Mouse (Mus musculus) layer of hippocampus, adult 8-10 months (tissue): ENCODE measurements at regions not wholly inside any gene's neighbourhood (a gene's known extent, or its start where the extent isn't known, plus 50 kb on each side); places are given as distances from the start of the nearest gene placed in this dataset.

Source experiments
- DNase-seq, 2 experiments: peaks; one replicate each; pipeline ENCODE4 v3.0.0; 2022; ENCODE audit warnings: low spot score in 2 of 2

DNA sequence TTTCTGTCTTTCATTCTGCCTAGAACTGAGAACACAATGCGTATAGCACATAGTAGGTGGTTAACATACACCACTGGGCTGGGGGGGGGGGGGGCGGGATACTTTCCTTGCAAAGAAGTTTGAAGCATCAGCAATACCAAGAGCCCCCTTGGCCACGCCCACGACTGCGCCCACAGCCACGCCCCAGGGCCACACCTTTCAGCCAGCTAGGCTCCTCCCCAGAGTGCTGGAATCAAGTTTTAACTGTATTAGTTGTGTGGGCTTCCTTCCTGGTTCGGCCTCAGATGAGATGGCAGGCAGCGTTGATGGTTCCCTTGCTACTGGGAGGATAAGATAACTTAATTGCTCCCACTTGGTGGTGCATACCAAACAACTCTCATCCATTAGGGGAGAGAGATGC is 278.1 kb upstream of the Kcnab2 start:
- DNase-seq, result no peak

DNA sequence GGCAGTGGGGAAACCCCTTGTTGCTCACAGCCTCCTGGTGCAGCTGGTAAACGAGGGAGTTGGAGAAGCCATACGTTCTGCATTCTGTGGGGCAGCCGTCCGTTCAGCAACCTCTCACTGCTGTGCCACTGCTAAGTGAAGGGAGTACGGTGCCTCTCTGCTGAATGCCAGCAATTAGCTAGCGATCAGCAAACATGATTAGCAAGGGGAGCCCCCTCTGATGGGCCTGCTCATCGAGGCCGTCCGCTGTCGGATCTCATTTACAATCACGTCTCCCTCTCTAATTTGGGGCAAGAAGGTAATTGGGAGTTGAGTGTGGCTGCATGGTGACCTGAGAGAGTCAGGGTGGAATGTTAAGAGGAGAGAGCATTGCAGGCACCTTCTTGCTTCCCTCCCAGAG is 266.7 kb upstream of the Kcnab2 start:
- no peak for DNase-seq

DNA sequence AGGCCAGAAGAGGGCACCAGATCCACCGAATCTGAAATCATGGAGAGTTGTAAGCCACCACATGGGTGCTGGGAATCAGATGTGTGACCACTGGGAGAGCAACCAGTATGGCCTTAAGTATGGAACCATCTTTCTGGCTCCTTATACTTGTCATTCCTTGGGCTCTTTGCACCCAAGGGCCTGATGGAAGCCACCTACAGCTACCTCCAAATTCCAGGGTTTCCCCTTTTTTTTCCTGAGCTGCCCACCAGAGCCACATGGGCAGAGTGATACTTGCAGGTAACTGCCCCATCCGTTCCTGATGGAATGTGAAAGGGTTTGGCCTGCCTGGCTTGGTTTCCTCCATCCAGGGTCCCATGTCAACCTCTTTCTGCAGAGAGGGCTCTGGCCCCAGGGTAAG is 255.3 kb upstream of the Kcnab2 start:
- DNase-seq, result no peak

DNA sequence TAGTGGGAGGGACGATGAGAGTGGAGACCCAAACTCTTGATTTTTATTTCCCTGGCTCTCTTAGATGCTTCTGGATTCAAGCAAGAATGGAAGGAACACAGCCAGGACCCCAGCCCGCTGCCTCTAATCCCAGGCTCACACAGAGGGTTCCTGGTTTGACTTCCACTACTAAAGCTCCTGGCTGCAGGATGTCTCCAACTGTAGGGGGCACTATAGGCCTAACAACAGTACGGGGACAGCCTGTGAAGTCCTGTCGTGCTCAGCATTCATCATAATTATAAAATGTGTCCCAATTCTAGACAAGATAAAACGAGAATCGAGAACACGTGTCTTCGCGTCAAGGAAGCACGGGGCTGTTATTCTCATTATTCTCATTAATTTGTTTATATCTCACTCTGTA is 254.3 kb upstream of the Kcnab2 start:
- peak; percentile 51 to 74 for DNase-seq

DNA sequence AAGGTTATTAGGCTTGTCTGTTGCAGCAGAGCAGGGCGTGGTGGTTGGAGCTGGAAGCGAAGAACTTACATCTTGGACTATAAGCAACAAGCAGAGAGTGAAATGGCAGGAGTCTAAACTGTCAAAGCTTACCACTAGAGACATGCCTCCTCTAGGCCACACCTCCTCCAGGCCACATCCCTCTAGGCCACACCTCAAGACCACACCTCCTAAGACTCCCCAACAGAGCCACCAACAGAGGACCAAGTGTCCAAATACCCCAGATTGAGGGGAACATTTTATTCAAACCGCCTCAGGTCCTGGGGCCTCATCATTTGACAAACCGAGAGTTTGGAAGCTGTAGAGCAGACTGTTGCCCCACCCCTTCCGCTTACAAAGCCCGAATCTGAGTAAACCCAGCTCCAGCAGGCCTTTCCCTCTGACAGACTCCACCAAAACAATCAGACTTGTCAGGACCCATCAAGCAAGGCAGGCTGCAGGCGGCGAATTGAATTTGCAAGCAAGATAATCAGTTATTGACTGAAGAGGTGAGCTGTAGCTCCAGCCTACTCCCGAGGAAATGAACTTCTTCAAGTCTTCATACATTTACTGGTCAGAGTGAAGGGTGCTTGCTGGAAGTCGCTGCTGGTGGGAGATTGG is 253.5 kb upstream of the Kcnab2 start:
- DNase-seq, result no peak

DNA sequence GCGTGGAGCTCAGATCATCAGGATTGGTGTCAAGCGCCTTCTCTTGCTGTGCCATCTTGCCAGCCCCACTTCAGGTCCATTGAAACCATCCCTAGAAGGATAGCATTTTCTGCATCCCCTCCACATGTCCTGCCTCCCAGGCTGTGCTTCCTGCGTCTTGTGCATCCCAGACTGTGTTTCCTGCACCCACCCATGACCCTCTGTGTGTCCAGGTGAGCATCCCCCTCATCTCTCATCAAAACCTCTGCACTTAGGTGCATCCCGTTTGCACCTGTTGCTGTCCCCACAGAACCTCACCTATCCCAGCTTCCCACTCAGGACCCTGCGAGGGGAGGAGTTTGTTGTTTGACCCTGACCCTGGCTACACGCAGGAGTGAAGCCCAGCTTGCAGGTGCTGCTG is 251.8 kb upstream of the Kcnab2 start:
- DNase-seq, result no peak

DNA sequence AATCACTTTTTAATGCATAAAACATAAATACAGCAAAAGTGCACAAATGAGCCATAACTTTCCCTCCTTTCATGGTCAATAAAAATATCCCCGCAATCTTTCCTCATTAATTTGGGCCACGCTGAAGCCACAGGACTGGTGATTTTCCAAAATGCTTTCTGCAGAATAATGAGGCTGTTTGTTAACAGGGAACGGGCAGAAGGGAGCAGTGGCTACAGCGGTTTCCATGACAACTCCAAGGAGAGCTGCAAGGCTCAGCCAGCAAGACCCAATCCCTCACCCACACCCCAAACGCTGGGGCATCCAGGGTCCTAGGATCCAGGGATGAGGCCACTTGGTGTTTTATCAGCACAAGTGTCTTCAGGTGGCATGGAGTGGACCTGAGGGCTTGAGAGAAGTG is 248.2 kb upstream of the Kcnab2 start:
- DNase-seq, result peak in 1 of 2 experiments; percentile 22

DNA sequence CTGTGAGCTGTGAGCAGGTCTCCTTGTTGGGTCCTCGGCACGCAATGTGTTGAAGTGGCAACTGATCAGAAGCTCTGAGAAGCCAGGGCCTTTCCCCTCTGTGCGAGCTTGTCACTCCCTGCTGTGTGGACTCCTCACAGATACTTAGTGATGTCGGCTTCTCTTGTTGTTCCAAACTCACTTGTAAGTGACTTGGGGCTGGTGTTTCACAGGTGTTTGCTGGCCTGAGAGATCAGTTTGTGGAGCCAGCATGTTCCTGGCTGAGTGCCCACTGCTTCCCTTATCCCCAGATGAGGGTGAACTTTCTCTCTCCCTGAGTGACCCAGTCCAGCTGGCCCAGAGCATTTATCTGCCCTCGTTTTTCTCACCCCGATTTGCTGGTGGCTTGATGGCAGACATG is 247.8 kb upstream of the Kcnab2 start:
- peak in 1 of 2 experiments; percentile 7 for DNase-seq

DNA sequence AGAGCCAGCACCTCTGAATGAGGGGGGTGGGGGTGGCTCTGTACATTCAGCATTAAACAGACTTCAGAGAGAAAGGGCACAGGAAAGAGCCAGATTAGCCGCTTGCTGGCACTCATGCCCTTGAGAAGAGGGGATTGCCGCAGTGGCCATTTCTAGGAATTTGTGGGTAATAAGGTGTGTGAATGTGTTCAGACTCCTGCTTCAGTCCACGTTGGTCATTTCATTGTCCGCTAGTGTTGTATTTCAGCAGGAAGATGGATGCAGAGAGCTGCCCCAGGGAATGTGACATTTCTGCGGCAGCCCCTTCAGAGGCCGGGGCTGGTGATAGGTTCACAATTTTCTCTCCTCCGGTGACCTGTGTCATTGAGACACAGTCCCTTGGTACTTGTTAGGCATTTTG is 247.1 kb upstream of the Kcnab2 start:
- DNase-seq, result no peak

DNA sequence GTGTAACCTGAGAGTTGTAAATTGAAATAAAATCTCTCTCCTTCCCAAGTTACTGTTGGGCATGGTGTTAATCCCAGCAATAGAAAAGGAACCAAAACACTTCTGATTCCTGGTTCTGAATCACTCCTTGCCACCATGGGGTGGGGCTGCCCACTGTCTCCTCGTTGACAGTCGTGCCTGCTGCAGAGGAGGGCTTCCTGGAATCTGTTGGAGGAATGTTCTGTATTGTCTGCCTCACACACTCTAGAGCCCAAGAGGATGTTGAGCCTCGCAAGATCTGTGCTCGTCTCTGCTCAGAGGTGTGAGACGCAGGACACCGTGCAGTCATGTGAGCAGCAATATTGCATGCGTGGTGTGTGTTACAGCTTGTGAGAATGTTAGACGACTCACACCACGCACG is 246.4 kb upstream of the Kcnab2 start:
- DNase-seq, result no peak

DNA sequence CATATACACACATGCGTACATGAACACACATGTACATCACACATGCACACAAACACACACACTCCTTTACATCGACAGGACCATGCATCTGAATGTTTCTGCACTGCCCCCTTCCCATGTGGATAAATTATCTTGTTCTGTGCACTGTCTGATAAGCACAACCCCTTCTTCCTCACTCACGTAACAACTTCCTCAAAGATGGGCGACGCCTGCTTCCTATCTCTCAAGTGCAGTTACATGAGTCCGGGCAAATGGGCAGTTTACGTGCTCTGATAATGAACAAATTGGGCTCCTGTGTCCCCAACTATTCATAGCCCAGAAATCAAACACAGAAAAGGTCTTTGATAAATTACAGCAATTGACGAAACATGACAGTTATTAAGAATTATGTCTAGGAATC is 242.9 kb upstream of the Kcnab2 start:
- DNase-seq, result no peak

DNA sequence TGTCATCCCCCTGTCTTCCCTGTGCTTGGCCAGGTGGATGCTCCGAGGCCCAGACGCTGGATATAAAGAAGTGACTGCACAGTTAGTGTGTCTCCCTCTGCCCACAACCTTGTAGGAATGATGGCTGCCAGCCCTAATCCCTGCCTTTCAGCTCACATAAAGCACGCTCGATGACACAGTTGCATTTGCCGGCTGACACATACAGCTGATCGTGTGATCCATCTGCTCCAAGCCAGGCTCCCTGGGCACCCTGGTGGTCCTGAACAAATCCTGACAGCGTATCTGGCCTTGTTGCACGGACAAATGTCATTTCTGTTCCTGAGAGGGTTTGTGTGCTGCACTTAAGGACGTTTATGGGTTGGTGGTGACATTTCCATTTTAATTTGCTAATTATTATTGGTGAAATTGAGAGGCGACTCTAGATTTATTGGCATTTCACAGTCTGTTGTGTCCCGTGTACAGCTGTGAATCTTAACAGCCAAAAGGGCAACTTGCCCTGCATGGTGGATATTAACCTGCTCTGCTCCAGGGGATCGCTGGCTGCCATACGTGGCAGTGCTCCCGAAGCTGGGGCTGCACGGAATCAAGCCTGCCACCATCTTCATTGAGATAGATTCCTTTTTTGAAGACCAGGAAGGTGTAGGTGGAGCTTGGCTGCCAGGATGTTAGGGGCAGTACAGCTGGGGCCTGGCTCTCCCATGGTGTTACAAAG is 241.9 kb upstream of the Kcnab2 start:
- no peak for DNase-seq

DNA sequence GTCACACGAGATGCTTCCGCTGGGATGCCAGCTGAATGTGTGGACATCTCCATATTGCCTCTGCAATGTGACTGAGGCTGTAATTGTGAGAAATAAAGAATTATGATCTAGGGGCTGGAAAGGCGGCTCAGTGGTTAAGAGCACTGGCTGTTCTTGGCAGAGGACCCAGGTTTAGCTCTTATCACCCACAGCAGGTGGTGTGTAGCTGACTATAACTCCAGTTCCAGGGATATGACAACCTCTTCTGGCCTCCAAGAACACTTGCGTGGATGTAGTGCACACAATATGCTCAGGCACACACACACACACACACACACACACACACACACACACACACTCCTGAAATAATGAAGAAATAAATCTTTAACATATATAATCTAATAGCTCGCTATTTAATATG is 232.7 kb upstream of the Kcnab2 start:
- DNase-seq, result no peak

DNA sequence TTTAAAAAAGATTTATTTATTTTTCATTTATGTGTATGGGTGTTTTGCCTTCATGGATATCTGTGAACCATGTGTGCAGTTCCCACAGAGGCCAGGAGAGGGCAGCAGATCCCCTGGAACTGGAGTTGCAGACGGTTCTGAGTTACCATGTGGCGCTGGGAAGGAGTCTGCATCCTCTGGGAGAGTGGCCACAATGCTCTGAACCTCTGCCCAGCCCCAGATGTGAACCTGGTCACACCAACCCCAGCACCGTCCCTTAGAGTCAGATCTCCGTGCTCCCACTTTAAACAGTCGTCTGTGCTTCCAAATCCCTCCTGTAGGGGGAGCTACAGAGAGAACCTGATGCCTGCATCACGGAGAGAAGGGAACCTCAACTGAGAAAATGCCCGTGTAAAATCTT is 222.5 kb upstream of the Kcnab2 start:
- no peak for DNase-seq

DNA sequence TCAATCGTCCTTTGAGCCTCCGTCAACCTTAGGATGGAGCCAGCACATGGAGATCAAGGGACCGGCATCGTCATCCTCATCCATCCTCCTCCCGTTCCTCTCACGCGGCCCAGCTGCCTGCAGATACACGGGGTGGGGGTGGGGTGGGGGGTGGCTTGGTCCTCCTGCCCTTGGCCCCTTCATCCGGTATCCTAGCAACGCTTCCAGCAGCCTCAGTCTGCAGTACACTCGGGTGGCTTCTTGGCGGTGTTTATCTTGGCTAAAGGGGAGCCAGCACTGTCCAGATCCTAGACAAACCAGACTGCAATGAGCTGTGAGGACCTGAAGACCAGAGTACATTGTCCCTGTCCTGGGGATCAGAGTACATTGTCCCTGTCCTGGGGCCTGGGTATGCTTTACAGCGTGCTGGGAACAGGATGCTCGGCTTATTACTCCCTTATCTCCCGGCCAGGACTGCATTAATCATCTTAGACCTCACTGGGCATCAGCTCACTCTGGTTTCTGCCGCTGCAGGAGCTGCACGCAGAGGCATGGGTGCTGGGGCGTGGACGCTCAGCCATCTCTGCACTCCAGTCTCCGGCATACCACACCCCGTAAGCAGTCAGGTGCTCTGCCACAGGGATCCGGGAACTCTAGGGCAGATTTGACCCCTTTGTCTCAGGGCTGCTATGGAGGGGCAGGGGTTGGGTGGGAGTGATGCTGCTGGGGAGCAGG is 219.7 kb upstream of the Kcnab2 start:
- peak; percentile 17 to 28 for DNase-seq

DNA sequence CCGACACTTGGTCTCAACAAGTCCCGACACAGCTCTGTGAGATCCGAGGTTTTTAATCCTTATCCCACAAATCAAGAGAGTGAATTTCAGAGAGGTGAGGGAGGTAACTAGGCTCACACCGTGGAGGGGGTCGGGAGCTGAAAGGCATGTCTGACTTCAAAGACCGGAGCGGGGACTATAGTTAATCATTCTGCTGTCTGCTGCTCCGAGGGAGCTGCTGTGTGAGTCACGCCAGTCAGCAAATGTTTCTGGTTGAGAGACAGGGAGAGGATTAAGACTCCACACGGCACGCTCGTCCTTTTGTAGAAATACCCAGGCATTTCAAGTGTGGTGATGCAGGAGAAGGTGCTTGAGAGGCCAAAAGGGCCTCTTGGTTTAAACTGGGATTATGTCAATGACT is 214.1 kb upstream of the Kcnab2 start:
- no peak for DNase-seq

DNA sequence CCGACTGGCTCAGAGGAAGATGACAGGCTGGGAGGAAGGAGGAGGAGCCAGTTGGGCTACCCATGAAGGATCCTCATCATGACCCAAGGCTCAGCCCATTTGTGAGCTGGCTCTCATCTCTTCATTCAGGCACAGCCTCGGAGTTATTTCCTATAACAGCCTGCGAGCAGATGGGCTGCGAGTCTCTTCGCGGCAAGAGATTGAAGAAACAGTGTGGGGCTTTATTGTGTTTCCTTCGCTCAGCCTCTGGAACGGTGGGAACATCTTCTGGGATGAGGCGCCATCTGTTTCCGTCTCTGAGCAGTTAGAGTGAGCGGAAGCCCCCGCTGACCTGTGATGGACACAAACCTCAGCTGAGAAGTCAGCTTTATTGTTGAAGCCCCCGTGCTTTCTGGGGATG is 213.6 kb upstream of the Kcnab2 start:
- peak; percentile 18 to 33 for DNase-seq

DNA sequence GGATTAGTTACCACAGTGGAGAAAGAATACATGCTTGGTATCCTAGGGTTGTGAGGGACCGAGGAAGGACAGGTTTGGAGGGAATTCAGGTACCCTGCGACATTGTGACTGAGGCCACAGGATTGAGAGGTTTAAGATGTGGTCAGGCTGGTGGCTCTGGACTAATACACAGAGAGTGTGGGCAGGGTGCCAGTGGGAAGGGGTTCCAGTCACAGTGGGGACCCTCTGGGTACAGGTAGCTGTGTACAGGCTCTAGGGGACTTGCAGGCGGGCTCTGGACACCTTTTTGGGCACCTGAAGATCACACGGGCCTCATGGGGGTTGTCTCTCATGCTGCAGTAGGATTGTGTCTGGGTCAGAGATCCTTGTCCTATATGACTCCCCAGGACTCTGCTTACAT is 213.1 kb upstream of the Kcnab2 start:
- DNase-seq, result no peak

DNA sequence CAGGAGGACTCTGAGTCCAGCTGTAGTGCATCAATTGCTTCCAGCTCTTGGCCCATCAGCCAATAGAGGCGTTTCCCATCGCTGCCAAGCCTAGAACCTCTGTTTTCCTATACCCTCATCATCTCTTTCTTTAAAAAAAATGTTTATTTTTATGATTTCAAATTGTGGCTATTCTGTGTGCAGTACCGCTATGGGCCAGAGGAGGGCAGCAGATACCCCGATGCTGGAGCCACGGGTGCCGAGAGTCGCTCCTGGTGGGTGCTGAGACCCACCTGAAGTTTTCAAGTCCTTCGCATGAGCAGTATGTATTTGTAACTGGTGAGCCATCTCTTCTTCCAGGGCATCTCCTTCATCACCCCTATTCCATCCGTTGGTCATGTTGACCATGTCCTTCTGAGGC is 212.2 kb upstream of the Kcnab2 start:
- no peak for DNase-seq

DNA sequence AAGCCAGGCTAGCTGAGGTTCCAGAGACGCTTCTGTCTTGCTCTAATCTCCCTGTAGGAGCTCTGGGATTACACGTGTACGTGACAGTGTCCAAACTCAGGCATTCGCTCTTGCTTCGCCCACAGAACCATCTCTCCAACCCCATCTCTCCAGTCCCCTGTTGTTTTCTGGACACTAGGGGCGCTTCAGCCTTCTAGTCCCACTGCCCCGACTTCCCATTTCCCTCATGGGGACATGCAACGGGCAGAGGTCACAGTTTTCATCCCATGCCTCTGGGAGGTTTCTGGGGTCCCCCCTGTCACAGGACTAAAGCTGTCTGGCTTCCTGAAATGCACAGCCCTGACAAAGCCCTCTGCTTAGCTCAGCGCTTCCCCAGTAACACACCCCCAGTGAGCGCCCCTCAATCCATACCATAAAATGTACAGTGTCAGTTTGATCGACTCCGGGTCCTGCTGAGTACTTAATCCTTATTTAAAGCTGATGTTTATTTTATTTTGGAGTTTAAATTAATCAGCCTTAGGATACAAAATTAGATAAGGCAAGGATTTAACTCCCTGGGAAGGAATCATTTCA is 208.9 kb upstream of the Kcnab2 start:
- DNase-seq, result no peak

DNA sequence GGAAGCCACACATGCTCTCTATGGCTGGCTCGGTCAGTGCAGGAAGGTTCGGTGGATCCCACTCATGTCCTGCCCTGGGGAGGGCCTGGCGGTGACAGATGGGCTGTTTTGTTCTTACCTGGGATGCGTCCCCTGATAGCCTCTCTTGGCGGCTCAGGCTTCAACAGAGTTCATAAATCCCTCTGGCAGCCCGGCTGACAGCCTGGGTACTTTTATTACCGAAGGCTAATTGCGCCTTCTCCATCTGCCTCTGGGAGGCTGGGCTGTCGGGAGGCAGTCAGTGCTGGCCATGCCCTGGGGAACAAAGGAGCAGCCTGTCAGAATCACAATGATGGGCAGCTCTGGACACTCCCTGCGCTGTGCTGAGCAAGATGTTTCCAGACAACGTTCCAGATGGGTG is 196.5 kb upstream of the Kcnab2 start:
- no peak for DNase-seq

DNA sequence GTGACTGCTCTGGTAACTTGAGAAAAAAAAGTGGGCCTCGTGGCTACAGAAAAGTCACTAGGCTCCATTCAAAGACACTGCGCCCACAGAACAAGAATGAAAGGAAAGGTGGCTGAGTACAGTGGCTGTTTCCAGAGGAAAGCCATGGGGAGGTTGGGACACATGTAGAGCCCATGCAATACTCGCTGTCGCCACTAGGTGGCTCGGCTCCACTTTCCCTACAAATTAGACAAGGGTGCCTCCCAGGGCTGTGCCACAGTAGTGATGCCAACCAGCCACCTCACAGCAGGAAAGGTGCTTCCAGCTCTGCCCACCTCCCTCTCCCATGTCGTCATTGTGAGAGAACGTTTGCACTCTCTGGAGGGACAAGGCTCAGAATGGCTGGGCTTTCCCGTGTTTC is 185.8 kb upstream of the Kcnab2 start:
- peak in 1 of 2 experiments; percentile 19 for DNase-seq

DNA sequence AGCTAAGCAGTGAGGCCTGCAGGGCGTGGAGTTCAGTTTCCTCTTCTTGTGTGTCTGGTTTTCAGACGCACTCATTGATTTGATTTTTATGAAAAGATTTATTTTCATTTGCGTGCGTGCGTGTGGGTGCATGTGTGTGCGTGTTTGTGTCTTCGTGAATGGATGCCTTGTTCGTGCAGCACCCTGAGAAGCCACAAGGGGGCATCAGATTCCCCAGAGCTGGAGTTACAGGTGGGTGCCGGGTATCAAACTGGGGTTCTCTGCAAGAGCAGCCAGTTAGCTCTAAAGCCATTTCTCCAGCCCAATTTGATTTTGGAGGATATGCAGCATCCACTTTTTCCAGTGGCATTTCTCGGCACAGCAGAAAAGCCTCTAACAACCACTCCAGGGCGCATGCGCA is 185.4 kb upstream of the Kcnab2 start:
- DNase-seq, result no peak
